Mouse (Mus musculus) lung, adult 18-20 months (tissue): ENCODE results near the gene Ppp1r3f.

Source experiments
- DNase-seq, 2 experiments: peaks; one replicate each; pipeline ENCODE4 v3.0.0; 2022; ENCODE audit warnings: mixed read lengths in 2 of 2

Ppp1r3f gene

DNA sequence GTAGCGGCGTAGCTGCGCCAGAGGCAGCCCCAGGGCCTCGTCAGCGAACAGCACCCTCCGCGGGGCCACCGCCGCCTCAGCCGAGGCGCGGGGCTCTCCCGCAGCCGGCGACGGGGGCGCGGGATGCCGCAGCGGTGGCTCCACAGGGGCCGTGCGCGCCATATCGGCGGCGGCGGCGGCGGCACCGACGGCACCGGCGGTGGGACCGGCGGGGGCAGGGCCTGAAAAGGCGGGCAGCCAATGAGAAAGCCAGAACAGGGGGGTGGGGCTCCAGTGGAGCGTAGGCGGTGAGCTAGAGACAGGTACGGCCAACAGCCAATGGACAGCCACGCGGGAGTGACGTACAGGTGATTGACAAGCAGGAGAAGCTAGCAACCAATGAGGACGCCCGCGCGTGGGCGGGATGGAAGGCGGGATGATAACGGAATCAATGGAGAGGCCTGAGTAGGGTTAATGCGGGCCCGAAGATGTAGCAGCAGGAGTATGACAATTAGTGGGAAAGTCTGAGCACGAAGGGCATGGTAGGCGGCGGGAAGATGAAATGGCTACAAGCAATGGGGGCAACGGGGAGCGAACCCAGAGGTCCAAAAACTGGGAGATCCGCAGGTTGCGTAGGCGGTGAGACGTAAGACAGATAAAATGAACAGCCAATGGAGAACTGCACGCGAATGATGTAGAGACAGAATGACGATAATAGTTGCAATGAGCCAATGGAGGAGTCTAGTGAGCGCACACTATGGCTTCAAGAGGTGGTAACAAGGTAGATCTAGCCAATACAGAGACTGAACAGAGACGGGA lies at the start of gene Ppp1r3f:
Ppp1r3f (minus strand) TSS at position 197 of the 798 bp plus-strand sequence.
- DNase-seq: peak; percentile 95 to 97

DNA sequence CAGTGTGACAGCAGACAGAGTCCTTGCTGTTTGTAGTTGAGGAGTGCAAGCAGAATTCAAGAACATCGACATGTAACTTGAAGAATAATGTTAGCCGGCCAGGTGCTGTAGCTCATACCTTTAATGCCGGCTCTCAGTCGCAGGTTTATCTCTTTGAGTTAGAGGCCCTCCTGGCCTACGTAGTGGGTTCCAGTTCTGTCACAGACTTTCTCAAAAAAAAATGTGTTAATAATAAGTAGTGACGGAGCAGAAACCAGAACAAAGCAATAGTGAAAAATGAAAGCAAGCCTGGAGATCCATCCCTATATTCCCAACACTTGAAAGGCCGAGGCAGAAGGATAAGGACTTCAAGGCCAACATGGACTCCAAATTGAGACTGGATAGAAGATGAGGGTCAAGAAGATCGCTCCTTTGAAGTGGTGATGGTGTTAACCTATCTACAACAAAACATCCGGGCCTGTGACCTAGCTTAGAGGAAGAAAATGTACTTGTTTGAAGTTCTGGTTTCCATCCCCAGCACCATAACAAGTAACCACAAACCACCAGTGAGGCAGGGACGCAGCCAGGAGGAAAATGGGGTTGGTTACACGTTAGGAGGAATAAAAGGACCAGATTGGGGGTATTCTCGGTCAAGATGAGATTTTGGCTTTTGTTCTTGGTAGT lies 43.9 kb upstream of the Ppp1r3f start:
- no peak for DNase-seq

DNA sequence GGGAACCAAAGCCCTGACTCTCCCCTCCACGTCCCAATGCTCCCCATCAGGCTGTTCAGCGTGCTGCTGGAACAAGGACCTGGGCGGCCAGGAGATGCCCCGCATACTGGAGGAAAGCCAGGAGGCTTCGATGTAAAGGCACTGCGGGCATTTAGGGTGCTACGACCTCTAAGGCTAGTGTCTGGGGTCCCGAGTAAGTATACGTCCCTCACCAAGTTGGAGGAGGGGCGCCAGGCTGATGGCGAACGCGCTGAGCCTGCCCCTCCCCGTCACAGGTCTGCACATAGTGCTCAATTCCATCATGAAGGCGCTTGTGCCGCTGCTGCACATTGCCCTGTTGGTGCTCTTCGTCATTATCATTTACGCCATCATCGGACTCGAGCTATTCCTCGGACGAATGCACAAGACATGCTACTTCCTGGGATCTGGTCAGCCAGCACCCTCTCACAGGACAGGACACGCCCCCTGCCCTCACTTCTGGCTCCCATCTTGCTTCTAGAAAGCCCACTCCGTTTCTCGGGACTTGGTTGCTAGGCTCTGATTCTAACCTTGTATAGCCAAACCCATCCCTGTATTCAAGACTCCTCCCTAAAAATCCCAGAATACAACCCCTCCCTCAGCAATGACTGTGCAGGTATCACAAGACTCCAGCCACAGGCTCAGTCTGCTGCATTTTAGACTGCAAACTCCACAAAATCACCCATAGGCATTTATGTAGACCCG lies 36.6 kb upstream of the Ppp1r3f start:
- DNase-seq: no peak

DNA sequence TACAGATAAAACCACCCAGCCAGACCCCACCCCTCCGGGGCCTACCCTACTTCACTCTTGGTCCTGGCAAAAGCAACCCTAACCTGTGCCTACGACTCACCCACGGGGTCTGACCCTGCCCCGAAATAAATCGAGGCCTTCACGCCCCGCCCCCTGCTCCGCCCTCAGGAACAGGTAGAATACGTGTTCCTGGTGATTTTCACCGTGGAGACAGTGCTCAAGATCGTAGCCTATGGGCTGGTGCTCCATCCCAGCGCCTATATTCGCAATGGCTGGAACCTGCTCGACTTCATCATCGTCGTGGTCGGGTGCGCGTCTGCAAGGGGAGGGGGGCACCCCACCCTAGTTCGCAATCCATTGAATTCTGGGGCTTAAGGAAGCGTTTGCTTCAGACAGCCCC lies 36.0 kb upstream of the Ppp1r3f start:
- no peak for DNase-seq

DNA sequence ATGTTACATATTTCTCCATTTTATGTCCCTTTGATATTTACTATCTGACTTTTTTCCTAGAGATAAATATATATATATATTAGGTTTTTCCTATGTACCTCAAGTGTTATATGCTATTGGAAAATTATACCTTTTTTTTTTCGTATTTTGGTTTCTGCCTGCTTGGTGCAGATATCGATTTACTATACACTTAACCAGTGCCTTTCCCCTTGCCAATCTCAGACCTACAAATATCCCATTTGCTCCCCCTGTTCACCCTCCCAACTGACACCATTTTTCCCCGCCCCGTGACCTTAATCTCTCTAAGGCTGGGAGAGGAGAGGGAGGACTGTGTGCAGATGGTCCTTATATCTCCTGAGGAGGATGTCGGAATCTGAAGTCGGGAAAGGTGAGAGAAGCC lies 32.7 kb upstream of the Ppp1r3f start, which contains the start of gene Cacna1f:
Cacna1f (plus strand) TSS at position 301 of the 400 bp plus-strand sequence.
- DNase-seq: no peak

DNA sequence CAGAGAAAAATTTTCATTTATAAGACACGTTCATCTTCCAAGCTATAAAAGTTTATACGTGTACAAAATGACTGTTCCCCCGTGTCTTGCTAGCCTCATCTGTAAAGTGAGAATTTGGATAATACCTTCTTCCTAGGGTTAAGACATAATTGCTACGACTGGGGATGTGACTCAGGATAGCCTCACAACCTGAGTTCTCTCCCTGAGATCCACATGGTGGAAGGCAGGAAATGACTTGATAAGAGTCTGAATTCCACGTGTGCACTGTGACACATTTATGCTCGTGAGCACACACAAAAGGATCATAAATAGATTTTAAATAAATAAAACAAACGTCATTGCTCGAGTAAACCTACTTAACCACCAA lies 31.5 kb upstream of the Ppp1r3f start:
- no peak for DNase-seq

DNA sequence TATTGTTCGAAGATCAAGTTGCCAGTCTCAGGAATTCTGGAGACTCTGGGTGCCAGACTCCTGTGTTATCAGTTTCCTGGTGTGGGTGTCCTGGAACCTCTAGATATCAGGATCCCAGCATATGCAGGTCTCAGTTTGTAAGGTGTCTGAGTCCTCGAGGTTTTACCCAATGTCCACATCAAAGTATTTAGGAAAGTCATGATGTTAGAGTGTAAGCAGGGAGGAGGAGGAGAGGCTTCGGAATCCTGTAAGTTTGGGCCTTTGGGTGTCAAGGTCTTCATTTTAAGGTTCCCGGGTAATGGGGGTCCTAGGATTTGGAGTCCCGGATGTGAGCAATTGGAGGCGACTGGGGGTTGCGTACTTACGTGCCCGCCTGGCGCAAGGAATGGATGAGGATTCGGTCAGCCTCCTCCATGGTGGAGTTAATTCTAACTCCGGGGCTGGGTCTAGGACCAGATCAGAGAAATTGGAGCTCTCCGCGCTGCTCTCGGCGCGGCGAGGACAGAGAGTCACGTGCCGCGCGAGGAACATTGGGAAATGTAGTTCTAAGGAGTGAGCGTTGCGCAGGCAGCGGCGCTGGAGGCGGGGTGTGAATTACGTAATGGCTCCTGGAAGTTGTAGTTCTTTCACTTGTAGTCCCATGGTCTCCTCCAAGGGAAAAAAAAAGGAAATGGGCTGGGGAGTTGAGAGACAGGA lies 30.9 kb upstream of the Ppp1r3f start, which contains the start of gene Ccdc22:
Ccdc22 (minus strand) TSS at position 639 of the 696 bp plus-strand sequence.
- DNase-seq: peak; percentile 87 to 90

DNA sequence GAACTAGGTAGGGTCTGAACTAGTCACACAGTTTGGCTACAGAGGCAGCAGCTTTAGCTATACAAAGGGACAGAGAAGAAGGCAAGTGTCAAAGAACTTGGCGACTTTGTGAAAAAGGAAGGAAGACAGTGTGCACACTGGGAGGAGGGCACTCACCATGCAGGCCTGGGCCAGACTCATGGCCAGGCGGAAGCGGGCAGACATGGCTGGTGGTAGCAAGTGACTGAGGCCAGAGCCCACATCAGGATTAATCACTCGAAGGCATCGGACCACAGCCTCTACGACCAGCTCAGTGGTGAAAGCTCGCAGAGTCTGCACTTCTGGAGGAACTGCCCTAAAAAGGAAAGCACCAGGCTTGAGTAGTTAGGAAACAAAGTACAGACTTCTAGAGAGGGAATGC lies 29.9 kb upstream of the Ppp1r3f start:
- DNase-seq: no peak

DNA sequence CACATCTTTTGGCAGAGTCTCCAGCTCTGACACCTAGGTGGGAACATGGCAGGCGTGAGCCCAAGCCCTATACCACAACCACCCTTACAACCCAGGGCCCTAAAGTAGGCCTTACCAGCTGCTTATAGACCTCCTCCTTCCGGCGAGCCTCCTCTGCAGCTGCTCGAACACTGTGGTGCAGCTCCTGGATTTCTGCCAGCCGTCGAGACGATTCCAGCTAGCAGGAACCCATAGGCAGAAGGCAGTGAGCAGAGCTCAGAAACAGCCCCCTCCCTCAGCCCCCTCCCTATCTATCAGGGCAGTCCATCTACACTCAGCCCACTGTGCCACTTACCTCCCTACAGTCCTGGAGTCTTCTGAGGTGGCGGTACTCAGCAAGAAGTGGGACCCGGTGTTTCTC lies 21.3 kb upstream of the Ppp1r3f start:
- DNase-seq: no peak

DNA sequence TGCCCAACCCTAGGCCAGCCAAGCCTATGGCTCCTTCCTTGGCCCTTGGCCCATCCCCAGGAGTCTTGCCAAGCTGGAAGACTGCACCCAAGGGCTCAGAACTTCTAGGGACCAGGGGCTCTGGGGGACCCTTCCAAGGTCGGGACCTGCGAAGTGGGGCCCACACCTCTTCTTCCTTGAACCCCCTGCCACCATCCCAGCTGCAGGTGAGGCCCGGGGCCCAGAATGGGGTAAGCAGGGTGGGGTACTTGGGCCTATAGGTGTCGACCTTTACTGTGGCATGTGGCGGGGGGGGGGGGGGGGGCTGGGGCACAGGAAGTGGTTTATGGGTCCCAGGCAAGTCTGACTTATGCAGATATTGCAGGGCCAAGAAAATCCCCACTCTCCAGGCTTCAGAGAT lies 12.3 kb upstream of the Ppp1r3f start:
- DNase-seq: no peak

DNA sequence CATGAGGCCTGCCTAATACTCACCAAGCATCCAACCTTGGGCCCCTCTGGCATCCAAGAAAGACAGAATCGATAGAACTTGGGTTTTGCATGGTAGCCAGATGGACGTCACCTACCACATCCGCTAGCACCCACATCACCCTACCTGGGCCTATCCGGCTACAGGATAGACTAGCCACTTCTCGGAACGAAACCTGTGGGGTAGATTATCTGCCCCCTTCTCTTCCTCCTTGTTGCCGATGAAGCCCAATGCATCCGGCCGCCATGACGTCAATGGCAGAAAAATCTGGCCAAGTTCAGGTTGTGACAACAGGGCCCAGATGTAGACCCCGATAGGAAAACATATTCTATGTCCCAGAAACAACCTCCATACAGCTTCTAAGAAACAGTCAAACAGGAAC lies 9.8 kb upstream of the Ppp1r3f start:
- DNase-seq: no peak

DNA sequence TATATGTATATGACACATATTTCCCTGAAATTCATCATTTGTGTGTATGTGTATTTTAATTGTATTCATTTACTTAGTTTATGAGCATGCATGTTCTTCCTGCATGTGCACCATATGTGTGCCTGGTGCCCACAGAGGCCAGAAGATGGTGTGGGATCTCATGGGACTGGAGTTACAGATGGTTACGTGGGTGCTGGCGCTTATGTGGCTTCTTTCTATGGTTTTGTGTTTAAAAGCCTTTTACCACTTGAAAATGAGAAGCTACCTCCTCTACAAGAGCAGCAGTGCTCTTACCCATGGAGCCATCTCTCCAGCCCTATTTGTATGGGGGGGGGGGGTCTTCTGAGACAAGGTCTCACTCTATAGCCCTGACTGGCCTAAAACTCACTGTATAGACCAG lies 7.1 kb upstream of the Ppp1r3f start:
- no peak for DNase-seq

DNA sequence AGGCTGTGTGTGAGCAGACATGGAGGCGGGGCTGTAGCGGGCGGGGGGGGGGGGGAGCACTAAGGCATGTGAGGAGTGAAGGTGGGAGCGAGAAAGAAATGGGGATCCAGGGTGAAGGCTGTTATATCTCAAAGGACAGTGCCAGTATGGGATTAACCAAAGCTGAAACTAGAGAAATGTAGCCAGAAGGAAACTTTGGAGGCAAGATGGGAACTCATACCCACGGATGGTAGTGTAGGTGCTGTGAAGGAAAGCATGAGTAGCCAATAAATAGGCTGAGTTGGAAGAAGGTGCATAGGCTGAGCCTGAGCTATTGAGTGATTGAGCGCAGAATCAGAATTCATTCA lies 775 bp upstream of the Ppp1r3f start:
- DNase-seq: no peak

DNA sequence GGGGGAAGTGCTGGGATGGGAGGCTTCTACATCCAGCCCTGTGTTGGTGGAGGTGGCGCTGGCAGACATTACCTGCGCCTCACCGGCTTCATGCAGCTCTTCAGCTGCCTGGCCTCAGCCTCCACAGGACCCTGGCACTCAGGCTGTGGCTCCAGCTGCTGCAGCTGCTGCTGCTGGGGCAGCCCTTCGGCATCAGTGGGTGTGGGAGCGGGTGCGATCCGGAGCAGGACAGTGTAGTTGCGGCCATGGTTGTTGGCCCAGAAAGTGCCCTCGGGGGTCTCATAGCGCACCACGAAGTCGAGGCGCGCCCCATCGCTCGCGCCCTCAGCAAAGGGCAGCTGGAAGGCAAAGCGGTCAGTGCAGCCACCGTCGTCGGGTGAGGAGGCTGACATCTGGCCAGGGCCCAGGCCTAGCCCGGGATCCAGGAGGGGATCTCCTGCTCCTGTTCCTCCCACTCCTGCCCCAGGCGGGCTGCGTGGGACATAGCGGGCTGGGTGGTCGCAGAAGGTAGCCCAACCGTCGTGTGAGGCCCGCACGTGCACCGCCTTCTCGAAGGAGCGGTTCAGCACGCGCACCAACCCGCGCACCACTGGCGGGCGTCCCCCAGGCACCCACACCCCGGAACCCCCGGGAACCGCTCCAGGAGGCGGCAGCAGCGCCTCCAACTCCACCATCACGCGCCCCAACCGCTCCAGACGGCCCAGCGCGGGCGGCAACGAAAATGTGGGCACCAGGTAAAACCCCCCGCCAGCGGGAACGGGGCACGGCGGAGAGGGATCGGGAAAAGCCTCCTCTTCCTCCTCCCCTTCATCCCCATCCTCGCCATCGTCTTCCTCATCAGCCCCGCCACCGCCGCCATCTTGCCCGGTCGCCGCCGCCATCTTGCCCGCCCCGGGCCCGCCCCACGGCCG lies 652 bp downstream of the Ppp1r3f start, which contains the start of gene Foxp3:
Foxp3 (plus strand) TSS at position 469 of the 911 bp plus-strand sequence.
- DNase-seq: no peak

DNA sequence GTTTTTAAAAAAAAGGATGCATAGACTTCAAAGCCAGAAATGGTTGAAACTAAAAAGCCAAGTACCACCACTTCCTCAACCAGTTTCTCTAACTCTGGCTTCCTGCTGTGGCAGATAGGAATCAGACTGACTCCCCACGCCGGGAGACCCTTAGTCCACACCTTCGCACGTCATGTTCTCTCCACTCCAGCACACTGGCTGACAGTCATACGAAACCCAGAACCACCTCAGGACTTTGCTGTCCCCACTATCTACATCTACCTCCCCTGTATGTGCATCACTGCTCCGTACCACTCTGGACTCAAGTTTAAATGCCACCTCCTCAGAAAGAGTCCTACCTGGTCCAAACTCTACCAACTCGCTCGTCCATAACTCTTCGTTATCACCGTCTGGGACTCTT lies 1.6 kb downstream of the Ppp1r3f start:
- no peak for DNase-seq

DNA sequence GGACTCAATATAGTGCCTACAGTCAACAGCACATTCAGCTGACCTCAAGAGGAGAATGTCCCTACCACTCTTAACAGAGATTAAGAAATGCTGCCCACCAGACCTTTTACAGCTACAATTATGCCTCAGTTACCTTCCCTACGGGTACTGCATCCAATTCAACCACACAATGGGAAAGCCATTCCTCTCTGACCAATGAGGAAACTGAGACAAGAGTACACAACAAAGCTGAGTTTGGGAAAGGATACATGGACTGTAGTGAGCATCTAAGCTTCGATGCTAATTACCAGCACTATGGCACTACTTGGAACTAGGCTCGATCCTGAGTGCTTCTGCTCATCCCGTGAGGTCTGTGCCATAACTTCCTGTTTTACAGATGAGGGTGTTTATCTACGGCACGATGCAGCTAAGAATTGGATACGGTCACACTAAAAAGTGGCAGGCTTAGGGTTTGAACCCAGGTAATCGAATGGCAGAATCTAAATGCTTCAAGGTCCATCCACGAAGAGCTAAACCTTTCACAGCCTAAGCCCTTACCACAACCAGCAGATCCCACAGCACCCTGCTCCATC lies 2.4 kb downstream of the Ppp1r3f start:
- DNase-seq: no peak

DNA sequence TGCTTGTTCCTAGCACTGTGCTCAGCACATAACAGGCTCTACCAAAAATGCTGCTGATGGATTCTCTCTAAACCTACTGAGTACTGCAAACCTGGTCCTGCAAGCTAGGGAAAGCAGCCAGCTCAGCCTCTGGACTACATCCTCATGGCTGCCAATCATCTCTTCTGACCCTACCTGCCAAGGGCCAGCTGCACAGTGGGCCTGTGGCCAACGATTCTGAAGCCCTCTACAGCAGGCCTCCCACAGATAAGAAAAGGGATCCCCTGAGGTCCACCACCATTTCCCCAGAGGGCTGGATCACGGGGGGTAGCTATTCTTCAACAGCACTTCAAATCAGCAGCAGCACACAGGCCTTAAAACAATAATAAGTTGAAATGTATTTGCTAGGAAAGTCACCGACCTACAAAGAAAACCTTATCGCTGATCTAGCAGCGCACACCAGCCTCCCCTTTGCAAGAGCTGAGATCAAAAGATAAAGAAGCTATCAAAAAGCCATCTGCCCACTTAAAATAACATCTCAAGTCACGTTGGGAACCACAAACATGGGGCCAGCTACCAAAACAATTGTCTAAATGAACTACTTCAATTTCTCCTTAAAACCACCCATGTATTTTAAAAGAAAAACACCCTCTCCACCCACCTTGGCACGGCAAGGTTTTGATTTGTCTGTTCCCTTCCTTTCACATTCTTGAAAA lies 3.5 kb downstream of the Ppp1r3f start:
- no peak for DNase-seq

DNA sequence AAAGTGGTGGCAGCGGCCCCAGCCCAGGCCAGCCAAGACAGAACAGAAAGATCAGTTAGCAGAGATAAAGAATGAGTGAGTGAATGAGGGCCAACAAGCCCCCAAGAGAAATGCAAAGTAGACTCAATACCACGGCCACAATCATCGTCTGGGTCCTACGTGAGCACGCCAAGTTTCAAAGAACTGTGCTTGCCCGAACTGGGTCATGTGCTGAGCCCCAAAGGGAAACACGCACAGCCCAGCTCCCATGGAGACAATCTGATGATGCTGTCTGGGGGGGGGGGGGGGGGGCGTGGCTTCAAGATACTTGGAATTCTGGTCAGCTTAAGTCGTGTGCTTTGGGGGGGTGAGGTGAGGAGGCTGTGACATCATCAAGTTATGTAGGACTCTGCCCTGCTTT lies 6.6 kb downstream of the Ppp1r3f start:
- DNase-seq: no peak

DNA sequence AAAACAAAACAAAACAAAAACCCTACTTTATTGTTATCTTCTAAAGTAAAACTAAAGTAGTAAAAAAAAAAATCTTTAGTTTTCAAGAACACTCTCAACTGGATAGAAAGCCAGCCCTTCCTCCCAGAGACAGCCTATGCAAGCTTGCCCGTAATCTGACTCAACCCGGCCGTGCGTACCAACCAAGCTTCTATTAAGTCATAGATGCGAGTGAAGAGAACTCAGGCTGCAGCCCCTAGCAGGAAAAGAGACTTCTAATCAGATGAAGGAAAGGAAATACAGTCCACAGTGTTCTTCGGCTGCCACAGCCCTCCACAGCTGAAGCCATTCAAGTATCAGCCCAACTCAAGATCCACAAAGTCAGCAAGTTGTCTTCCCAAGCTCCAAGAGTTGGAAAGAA lies 7.7 kb downstream of the Ppp1r3f start:
- DNase-seq: no peak

DNA sequence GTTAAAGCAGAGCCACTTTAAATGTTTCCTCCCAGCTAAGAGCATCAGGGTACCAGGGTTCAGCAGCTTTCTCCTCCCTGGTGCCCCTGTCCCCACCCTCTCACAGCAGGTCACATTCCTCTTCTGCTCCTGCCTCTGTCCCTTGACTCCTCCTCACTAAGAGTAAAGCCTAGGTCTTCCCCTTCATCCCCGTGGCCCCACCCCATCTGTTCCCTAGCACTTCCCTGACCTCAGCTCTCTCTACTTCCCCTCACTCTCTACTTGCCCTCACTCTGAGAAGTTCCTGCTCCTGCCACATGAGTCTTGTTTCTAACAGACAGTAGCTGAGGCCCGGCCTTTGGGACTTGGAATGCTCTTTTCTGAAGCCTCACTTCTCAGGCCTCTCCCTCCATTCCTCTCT lies 11.0 kb downstream of the Ppp1r3f start:
- no peak for DNase-seq

DNA sequence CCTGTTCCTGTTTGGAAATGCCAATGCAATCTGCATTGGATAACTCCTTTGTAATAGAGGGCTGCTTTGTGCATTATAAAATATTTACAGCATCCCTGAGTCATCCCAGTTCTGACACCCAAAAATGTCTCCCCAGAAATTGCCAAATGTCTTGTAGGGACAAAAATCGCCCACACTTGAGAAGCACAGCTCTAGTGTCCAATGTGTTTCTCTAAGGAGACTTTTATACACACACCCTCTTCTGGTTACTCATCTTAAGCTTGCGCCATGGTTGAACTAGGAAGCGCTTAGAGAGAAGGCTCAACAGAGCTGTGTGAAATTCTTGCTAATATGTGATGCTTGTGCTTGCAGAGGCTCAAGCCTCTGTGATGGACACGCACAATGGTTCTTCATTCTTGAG lies 20.6 kb downstream of the Ppp1r3f start:
- DNase-seq: no peak
